Mouse (Mus musculus): ENCODE measurements around the gene Oas1c.

Gene Oas1c

GRCm38 (mm10) chr5:120781646-120782045, 30.7 kb downstream of the Oas1c start:
- DNase-seq (ENCODE audit: low spot score), result no peak

GRCm38 (mm10) chr5:120779922-120780321, 32.4 kb downstream of the Oas1c start:
- DNase-seq (ENCODE audit: low spot score), result no peak

GRCm38 (mm10) chr5:120778941-120779340, 33.4 kb downstream of the Oas1c start:
- no peak for DNase-seq (ENCODE audit: low spot score)

GRCm38 (mm10) chr5:120777478-120777877, 34.8 kb downstream of the Oas1c start, which contains the start of gene Oas3:
Gene Oas3 (minus strand): TSS chr5:120777661.
- DNase-seq (ENCODE audit: low spot score), result no peak

GRCm38 (mm10) chr5:120776801-120777200, 35.5 kb downstream of the Oas1c start:
- no peak for DNase-seq (ENCODE audit: low spot score)

GRCm38 (mm10) chr5:120775287-120775985, 36.9 kb downstream of the Oas1c start:
- no peak for DNase-seq (ENCODE audit: low spot score)

- no peak for DNase-seq (ENCODE audit: low spot score)
Measured at GRCm38 (mm10) chr5:120769396-120769795, 42.9 kb downstream of the Oas1c start.

- DNase-seq (ENCODE audit: low spot score), result no peak
Measured at GRCm38 (mm10) chr5:120765010-120765409, 47.3 kb downstream of the Oas1c start.

GRCm38 (mm10) chr5:120761901-120762300, 50.4 kb downstream of the Oas1c start:
- no peak for DNase-seq (ENCODE audit: low spot score)

GRCm38 (mm10) chr5:120754215-120754614, 58.1 kb downstream of the Oas1c start:
- DNase-seq (ENCODE audit: low spot score), result no peak

GRCm38 (mm10) chr5:120752786-120753185, 59.5 kb downstream of the Oas1c start:
- no peak for DNase-seq (ENCODE audit: low spot score)

GRCm38 (mm10) chr5:120751206-120751605, 61.1 kb downstream of the Oas1c start:
- DNase-seq (ENCODE audit: low spot score), result no peak

All from ovary, adult 18-20 months (tissue).